Mouse (Mus musculus): Measurements from ENCODE around the gene Rgs16. TPM values are rescaled to one million over a fixed set of nuclear protein-coding genes. Genes with fewer than 3 reads are reported as not detected.

Gene Rgs16
- polyA plus RNA-seq, 1 experiment from 2014 or later = 9.2 TPM

- Histone ChIP-seq H3K36me3 (no peaks in the 10 kb centered on the region), H3K9ac (no peak overlapping the region), H3K4me2 (no peak overlapping the region), H3K4me1 (no peaks in the 10 kb centered on the region), H3K27ac (no peak overlapping the region), H3K9me3 (no peaks in the 10 kb centered on the region), H3K4me3 (no peak overlapping the region), H3K27me3 (no peaks in the 10 kb centered on the region)
- 52% methylated on average over 2 of the region's 2 CpGs for WGBS
- no peak for ATAC-seq (ENCODE audit: insufficient number of reproducible peaks, insufficient read depth, low FRiP score, low TSS enrichment, low read depth)
Observed at GRCm38 (mm10) chr1:153790708-153791107, 50.6 kb downstream of the Rgs16 start.

GRCm38 (mm10) chr1:153794241-153794640 is 54.1 kb downstream of the Rgs16 start:
- Histone ChIP-seq H3K4me2 (no peak overlapping the region), H3K4me3 (no peak overlapping the region), H3K27ac (no peak overlapping the region), H3K4me1 (no peaks in the 10 kb centered on the region), H3K9ac (no peak overlapping the region), H3K27me3 (no peaks in the 10 kb centered on the region), H3K36me3 (no peaks in the 10 kb centered on the region), H3K9me3 (no peaks in the 10 kb centered on the region)
- 72% methylated on average over 3 of the region's 3 CpGs for WGBS
- no peak for ATAC-seq (ENCODE audit: insufficient number of reproducible peaks, insufficient read depth, low FRiP score, low TSS enrichment, low read depth)

Other genes with a start within 250 kb of the Rgs16 start
- gene Npl, start 190.3 kb upstream of the Rgs16 start, polyA plus RNA-seq (2015; fragmentation: Nextera tagmentation; extraction: Ambion mirVana) = 11.2 and 11.3 TPM in 2 replicates
- gene Rgs8, start 87.3 kb upstream of the Rgs16 start, polyA plus RNA-seq (2015; fragmentation: Nextera tagmentation; extraction: Ambion mirVana) = 0.63 and 0.65 TPM in 2 replicates
- gene Rnasel, start 9.1 kb downstream of the Rgs16 start, polyA plus RNA-seq (2015; fragmentation: Nextera tagmentation; extraction: Ambion mirVana) = 16.2 and 16.7 TPM in 2 replicates
- gene Rgsl1, start 103.8 kb downstream of the Rgs16 start, polyA plus RNA-seq (2015; fragmentation: Nextera tagmentation; extraction: Ambion mirVana) = 0.08 and 0.11 TPM in 2 replicates
- gene Teddm1b, start 134.0 kb downstream of the Rgs16 start, polyA plus RNA-seq (2015; fragmentation: Nextera tagmentation; extraction: Ambion mirVana) = 0.30 and 0.54 TPM in 2 replicates
- not detected in 2 replicates for gene Teddm1a, start 151.4 kb downstream of the Rgs16 start, polyA plus RNA-seq (2015; fragmentation: Nextera tagmentation; extraction: Ambion mirVana)
- gene Glul, start 159.6 kb downstream of the Rgs16 start, polyA plus RNA-seq (2015; fragmentation: Nextera tagmentation; extraction: Ambion mirVana) = 103 and 114 TPM in 2 replicates
- 1.2 and 1.3 TPM in 2 replicates for gene Teddm2, start 159.9 kb downstream of the Rgs16 start, polyA plus RNA-seq (2015; fragmentation: Nextera tagmentation; extraction: Ambion mirVana)